Mouse (Mus musculus): ENCODE data around the gene Med23. TPM values are rescaled to one million over a fixed set of nuclear protein-coding genes. Genes with fewer than 3 reads are reported as not detected.

The Med23 gene
- polyA plus RNA-seq, 1 experiment from 2014 or later: 27.9 TPM

DNA sequence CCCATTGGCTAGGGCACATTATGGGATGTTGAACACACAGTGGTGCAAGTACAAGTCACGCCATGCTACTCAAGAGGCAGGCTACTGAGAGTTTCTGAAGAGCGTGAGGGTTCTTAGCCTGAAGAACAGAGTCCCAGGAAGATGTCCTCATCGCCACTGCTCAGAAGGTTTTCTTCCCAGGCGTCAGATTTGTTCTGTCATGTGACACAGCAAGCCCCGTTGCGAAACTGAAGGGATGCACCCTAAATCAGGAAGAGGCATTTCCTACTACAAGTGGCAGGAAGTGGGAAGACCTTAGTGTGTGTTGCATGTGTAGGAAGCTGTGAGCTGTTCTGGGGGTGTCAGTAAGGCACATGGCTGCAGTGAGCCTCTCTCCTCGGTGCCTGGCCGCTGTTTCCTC is 41.4 kb downstream of the Med23 start:
- H3K4me1 ChIP-seq (ENCODE audit: control insufficient read depth, insufficient read depth, low read length): no peaks in the 10 kb centered on the region
- no peaks in the 10 kb centered on the region for H3K27me3 ChIP-seq (replicated peaks; ENCODE audit: control insufficient read depth, insufficient read depth, low read length)
- no peak overlapping the region for H3K4me3 ChIP-seq (ENCODE audit: low read depth, low read length)
- H3K4me2 ChIP-seq (ENCODE audit: low read length): no peak overlapping the region
- ATAC-seq (no peak), DNase-seq (ENCODE audit: low spot score) (no peak)
- no peak overlapping the region for H3K27ac ChIP-seq (ENCODE audit: low read depth, low read length)
- no peaks in the 10 kb centered on the region for H3K9me3 ChIP-seq (replicated peaks; ENCODE audit: control insufficient read depth, low read length)
- peaks cover 86% of the 10 kb centered on the region for H3K36me3 ChIP-seq (ENCODE audit: control insufficient read depth, insufficient read depth, low read length)
- H3K9ac ChIP-seq (ENCODE audit: low read length): no peak overlapping the region
- WGBS: 95% methylated on average over 8 of the region's 8 CpGs

GRCm38 (mm10) chr10:24912576-24912975 is 42.8 kb downstream of the Med23 start:
- Histone ChIP-seq H3K4me3 (ENCODE audit: low read depth, low read length) (no peak overlapping the region), H3K4me1 (ENCODE audit: control insufficient read depth, insufficient read depth, low read length) (no peaks in the 10 kb centered on the region), H3K9ac (ENCODE audit: low read length) (no peak overlapping the region), H3K4me2 (ENCODE audit: low read length) (no peak overlapping the region), H3K27ac (ENCODE audit: low read depth, low read length) (no peak overlapping the region), H3K27me3 (replicated peaks; ENCODE audit: control insufficient read depth, insufficient read depth, low read length) (no peaks in the 10 kb centered on the region), H3K9me3 (replicated peaks; ENCODE audit: control insufficient read depth, low read length) (no peaks in the 10 kb centered on the region), H3K36me3 (ENCODE audit: control insufficient read depth, insufficient read depth, low read length) (peaks cover 77% of the 10 kb centered on the region)
- DNase-seq (ENCODE audit: low spot score): no peak
- WGBS: 96% methylated on average over 14 of the region's 14 CpGs
- no peak for ATAC-seq

- Histone ChIP-seq H3K4me1 (ENCODE audit: control insufficient read depth, insufficient read depth, low read length) (no peaks in the 10 kb centered on the region), H3K9me3 (replicated peaks; ENCODE audit: control insufficient read depth, low read length) (no peaks in the 10 kb centered on the region), H3K9ac (ENCODE audit: low read length) (no peak overlapping the region), H3K36me3 (ENCODE audit: control insufficient read depth, insufficient read depth, low read length) (peaks cover 48% of the 10 kb centered on the region), H3K4me3 (ENCODE audit: low read depth, low read length) (no peak overlapping the region), H3K4me2 (ENCODE audit: low read length) (no peak overlapping the region), H3K27ac (ENCODE audit: low read depth, low read length) (no peak overlapping the region), H3K27me3 (replicated peaks; ENCODE audit: control insufficient read depth, insufficient read depth, low read length) (no peaks in the 10 kb centered on the region)
- 91% methylated on average over 6 of the region's 6 CpGs for WGBS
- ATAC-seq (no peak), DNase-seq (ENCODE audit: low spot score) (no peak)
Measured at GRCm38 (mm10) chr10:24915486-24915885, 45.7 kb downstream of the Med23 start.

DNA sequence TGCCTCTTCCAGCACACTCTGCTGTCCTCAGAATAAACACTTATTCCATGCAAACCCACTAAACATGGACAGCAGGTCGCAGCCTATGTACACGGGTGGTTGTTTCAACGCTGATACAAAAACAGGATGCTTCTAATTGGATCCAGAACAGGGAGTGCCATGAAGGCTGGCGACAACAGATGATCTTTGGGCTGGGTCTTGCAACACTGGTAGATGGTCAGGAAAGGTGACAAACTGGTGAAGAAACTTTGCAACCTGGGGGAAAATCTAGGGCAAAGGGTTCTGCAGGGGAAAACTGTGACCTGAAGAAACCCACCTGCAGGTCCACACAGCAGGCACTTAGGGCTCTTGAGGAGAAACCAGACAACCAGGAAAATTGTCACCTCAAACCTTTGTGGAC is 53.2 kb downstream of the Med23 start:
- no peak overlapping the region for H3K4me2 ChIP-seq (ENCODE audit: low read length)
- DNase-seq (ENCODE audit: low spot score): no peak
- 88% methylated on average over 4 of the region's 4 CpGs for WGBS

GRCm38 (mm10) chr10:24924296-24924695 is 54.5 kb downstream of the Med23 start:
- no peaks in the 10 kb centered on the region for H3K9me3 ChIP-seq (replicated peaks; ENCODE audit: control insufficient read depth, low read length)
- no peak overlapping the region for H3K27ac ChIP-seq (ENCODE audit: low read depth, low read length)
- no peaks in the 10 kb centered on the region for H3K4me1 ChIP-seq (ENCODE audit: control insufficient read depth, insufficient read depth, low read length)
- ATAC-seq: no peak
- no peak overlapping the region for H3K9ac ChIP-seq (ENCODE audit: low read length)
- no peak overlapping the region for H3K4me2 ChIP-seq (ENCODE audit: low read length)
- 60% methylated on average over 3 of the region's 3 CpGs for WGBS
- no peaks in the 10 kb centered on the region for H3K27me3 ChIP-seq (replicated peaks; ENCODE audit: control insufficient read depth, insufficient read depth, low read length)
- no peak for DNase-seq (ENCODE audit: low spot score)
- no peak overlapping the region for H3K4me3 ChIP-seq (ENCODE audit: low read depth, low read length)
- H3K36me3 ChIP-seq (ENCODE audit: control insufficient read depth, insufficient read depth, low read length): no peaks in the 10 kb centered on the region

More for the DNA sequence above, 53.2 kb downstream of the Med23 start:
- no peak for ATAC-seq
- Histone ChIP-seq H3K27me3 (replicated peaks; ENCODE audit: control insufficient read depth, insufficient read depth, low read length) (no peaks in the 10 kb centered on the region), H3K27ac (ENCODE audit: low read depth, low read length) (no peak overlapping the region), H3K9me3 (replicated peaks; ENCODE audit: control insufficient read depth, low read length) (no peaks in the 10 kb centered on the region), H3K4me1 (ENCODE audit: control insufficient read depth, insufficient read depth, low read length) (no peaks in the 10 kb centered on the region), H3K9ac (ENCODE audit: low read length) (no peak overlapping the region), H3K36me3 (ENCODE audit: control insufficient read depth, insufficient read depth, low read length) (no peaks in the 10 kb centered on the region; the same call in 1 of the 2 replicates), H3K4me3 (ENCODE audit: low read depth, low read length) (no peak overlapping the region)

- Histone ChIP-seq H3K36me3 (ENCODE audit: control insufficient read depth, insufficient read depth, low read length) (no peaks in the 10 kb centered on the region), H3K9me3 (replicated peaks; ENCODE audit: control insufficient read depth, low read length) (no peaks in the 10 kb centered on the region), H3K9ac (ENCODE audit: low read length) (no peak overlapping the region), H3K4me1 (ENCODE audit: control insufficient read depth, insufficient read depth, low read length) (no peaks in the 10 kb centered on the region), H3K27ac (ENCODE audit: low read depth, low read length) (no peak overlapping the region), H3K4me3 (ENCODE audit: low read depth, low read length) (no peak overlapping the region), H3K4me2 (ENCODE audit: low read length) (no peak overlapping the region), H3K27me3 (replicated peaks; ENCODE audit: control insufficient read depth, insufficient read depth, low read length) (no peaks in the 10 kb centered on the region)
- DNase-seq (ENCODE audit: low spot score) (peak; percentile 28), ATAC-seq (peak; percentile 57; the same call in 1 of the 2 replicates)
- 52% methylated on average over 10 of the region's 10 CpGs for WGBS
Measured at GRCm38 (mm10) chr10:24926380-24926779, 56.6 kb downstream of the Med23 start.

DNA sequence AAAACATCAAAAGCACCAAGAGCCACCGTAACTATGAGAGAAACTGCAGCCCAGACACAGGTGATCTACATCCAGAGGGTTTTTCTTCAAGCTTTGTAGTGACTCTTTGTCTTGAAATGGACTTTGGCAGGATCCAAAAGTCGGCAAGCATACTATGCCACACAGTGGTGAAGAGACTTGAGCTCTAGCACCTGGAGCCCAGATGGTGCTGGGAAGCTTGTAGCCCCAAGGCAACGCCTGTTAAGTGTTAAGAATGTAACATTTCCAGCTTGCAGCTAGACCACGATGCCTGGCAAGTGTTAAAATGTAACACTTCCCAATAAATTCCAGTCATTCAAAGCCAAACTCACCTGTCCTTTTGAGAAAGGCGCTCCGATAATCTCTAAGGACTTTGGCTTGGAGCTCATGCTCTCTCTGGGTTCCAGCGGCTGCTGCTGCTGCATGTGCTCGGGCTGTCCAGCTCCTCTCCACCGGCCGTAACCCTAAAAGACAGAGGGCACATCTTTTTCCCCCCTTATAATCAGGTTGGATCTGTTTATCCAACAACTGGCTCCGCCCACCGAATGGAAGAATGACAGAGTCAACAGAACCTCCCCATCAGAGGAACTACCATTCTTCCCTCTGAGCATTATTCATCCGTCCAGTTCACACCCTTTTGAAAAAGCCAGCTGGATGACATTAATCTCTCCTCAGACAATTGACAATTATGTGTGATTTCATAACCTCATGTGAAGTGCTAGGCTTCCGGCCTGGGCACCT is 57.4 kb downstream of the Med23 start, which contains the start of gene Arg1:
Gene Arg1 (minus strand): TSS at position 523 of the 759 bp plus-strand sequence.
- WGBS: 79% methylated on average over 14 of the region's 14 CpGs
- no peaks in the 10 kb centered on the region for H3K4me1 ChIP-seq (ENCODE audit: control insufficient read depth, insufficient read depth, low read length)
- H3K27me3 ChIP-seq (replicated peaks; ENCODE audit: control insufficient read depth, insufficient read depth, low read length): no peaks in the 10 kb centered on the region
- no peak within 1 kb of the TSS for H3K27ac ChIP-seq (ENCODE audit: low read depth, low read length)
- H3K36me3 ChIP-seq (ENCODE audit: control insufficient read depth, insufficient read depth, low read length): no peaks in the 10 kb centered on the region
- no peak within 1 kb of the TSS for H3K9ac ChIP-seq (ENCODE audit: low read length)
- ATAC-seq (peak; percentile 60; the same call in 1 of the 2 replicates), DNase-seq (ENCODE audit: low spot score) (peak; percentile 18)
- no peaks in the 10 kb centered on the region for H3K9me3 ChIP-seq (replicated peaks; ENCODE audit: control insufficient read depth, low read length)
- H3K4me3 ChIP-seq (ENCODE audit: low read depth, low read length): no peak within 1 kb of the TSS
- H3K4me2 ChIP-seq (ENCODE audit: low read length): no peak within 1 kb of the TSS

DNA sequence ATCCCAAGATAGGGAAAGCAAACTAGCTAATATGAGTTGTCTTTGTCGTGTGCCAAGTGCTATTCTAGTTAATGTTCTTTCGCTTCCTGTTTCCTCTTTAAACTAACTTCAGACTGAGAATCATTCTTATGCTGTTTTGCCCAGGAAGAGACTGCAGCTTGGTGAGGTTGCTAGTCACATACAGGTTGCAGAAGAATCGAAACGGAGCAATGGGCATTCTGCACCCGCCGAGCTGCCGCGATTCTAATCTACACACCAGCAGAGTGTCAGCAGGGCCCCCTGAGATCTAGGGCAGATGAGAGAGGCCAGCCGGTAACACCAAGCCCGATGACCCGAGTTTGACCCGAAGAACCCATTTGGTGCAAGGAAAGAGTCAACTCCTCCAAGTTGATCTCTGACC is 58.3 kb downstream of the Med23 start:
- H3K9me3 ChIP-seq (replicated peaks; ENCODE audit: control insufficient read depth, low read length): no peaks in the 10 kb centered on the region
- H3K4me3 ChIP-seq (ENCODE audit: low read depth, low read length): no peak overlapping the region
- H3K27me3 ChIP-seq (replicated peaks; ENCODE audit: control insufficient read depth, insufficient read depth, low read length): no peaks in the 10 kb centered on the region
- H3K9ac ChIP-seq (ENCODE audit: low read length): no peak overlapping the region
- H3K27ac ChIP-seq (ENCODE audit: low read depth, low read length): no peak overlapping the region
- WGBS: 63% methylated on average over 12 of the region's 12 CpGs
- ATAC-seq (no peak), DNase-seq (ENCODE audit: low spot score) (no peak)
- H3K4me1 ChIP-seq (ENCODE audit: control insufficient read depth, insufficient read depth, low read length): no peaks in the 10 kb centered on the region
- H3K4me2 ChIP-seq (ENCODE audit: low read length): no peak overlapping the region
- no peaks in the 10 kb centered on the region for H3K36me3 ChIP-seq (ENCODE audit: control insufficient read depth, insufficient read depth, low read length)

GRCm38 (mm10) chr10:24930143-24930542 is 60.4 kb downstream of the Med23 start:
- Histone ChIP-seq H3K9me3 (replicated peaks; ENCODE audit: control insufficient read depth, low read length) (no peaks in the 10 kb centered on the region), H3K9ac (ENCODE audit: low read length) (no peak overlapping the region), H3K4me3 (ENCODE audit: low read depth, low read length) (no peak overlapping the region), H3K27me3 (replicated peaks; ENCODE audit: control insufficient read depth, insufficient read depth, low read length) (no peaks in the 10 kb centered on the region), H3K27ac (ENCODE audit: low read depth, low read length) (no peak overlapping the region), H3K4me1 (ENCODE audit: control insufficient read depth, insufficient read depth, low read length) (no peaks in the 10 kb centered on the region), H3K36me3 (ENCODE audit: control insufficient read depth, insufficient read depth, low read length) (no peaks in the 10 kb centered on the region), H3K4me2 (ENCODE audit: low read length) (no peak overlapping the region)
- DNase-seq (ENCODE audit: low spot score): no peak
- WGBS: 88% methylated on average over 6 of the region's 6 CpGs
- no peak for ATAC-seq

Data from forebrain, embryonic 14.5 days (tissue).